Mouse (Mus musculus) gonadal fat pad, adult 2 months (tissue): ENCODE data around the gene Iqch. TPM values are rescaled to one million over a fixed set of nuclear protein-coding genes. Genes with fewer than 3 reads are reported as not detected.

Source experiments
- DNase-seq: peaks from one replicate; pipeline ENCODE4 v3.0.0-alpha.2; 2012; ENCODE audit warnings: low read depth
- polyA plus RNA-seq: library from polyadenylated mRNA; depleted of rRNA; stranded (reverse); fragments of >200 nt; gene quantifications from 2 replicates; pipeline ENCODE4 v1.2.3, GENCODE M21; 2012

The Iqch gene
- polyA plus RNA-seq, 1 experiment: 0.14 TPM

DNA sequence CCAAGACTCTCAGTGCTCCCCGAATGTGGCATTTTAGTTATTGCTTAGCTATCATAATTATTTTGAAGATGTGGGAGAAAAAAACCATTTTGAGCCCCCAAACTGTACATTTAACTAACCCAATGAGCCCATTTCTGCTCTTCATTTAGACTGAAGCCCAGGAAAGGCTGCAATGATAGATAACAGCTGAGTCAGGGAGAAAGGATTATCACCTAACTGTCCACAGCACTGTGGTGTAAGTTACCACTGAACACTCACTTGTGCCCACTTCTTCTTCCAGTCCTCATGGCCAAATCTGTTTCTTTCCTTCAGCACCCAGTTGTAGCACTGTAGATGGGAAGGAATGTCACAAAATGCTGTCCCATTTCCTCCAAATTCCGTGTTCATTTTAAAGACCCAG lies 106.5 kb downstream of the Iqch start:
- no peak for DNase-seq

DNA sequence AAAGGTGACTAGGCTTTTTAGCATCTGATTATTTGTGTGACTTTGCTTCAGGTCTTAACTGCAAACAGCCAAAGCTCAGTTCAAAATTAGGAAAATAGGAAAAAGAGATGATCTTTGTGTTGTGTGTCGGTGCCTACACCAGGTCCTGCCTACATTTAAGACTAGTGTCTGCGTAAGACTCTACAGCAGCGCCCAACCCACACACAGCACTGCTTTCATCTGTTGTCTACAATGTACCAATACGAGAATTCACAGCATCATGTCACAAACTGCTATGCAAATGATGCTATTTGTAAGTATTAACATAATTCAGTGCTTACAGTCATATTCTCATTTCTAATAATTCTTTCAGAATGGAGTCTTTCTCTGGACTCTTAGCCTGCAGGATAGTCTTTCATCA lies 108.5 kb downstream of the Iqch start:
- DNase-seq: no peak

DNA sequence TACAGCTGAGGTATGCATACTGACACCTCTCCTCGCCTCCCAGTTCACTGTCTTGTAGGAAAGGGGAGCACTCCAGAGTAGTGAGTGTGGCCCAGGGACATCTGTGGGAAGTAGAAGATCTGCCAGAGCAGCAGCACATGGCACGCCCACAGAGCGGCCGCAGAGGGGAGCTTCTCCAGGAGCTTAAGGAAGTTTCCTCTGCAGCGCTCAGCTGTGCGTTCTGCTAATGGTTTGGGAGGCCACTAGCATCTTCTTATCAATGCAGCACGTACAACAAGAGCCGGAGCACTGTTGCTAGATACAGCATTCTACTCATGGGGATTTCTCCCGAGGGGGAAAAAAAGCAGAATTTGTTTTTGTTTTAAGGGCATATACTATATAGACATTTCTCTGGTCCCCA lies 110.0 kb downstream of the Iqch start:
- DNase-seq: no peak

DNA sequence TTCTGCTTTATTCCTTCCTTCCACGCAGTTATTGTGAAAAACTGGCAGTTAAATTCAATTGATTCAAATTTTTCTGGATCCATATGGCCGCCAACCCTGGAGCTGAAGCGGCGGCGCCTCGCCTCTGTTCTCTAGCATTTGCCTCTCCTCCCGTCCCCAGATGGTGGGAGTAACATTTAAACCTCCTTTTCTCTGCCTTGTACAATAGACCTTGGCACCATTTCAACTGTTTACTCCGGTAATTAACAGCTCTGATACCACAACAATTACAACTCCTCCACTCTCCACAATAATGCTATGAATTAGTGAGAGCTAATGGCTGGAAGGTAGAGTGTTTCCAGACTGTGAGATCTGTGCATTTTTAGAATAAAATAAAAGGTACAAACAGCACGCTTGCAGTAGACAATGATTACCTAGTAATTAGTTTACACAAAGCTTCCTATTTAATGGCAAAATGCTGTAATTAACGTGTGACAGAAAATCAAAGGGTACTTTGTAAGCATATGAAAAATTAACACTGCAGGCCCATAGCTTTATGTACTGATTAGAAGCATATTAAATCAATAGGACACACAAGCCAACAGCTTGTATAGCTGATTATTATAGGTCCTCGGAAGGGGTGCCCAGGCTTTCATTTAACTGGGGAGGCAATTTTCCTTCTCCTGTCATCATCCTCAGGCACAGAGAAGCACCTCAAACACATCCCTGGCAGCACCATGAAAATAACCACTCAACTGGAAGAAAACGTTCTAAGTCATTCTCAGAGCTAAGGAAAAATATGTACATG lies 111.6 kb downstream of the Iqch start:
- DNase-seq: no peak

DNA sequence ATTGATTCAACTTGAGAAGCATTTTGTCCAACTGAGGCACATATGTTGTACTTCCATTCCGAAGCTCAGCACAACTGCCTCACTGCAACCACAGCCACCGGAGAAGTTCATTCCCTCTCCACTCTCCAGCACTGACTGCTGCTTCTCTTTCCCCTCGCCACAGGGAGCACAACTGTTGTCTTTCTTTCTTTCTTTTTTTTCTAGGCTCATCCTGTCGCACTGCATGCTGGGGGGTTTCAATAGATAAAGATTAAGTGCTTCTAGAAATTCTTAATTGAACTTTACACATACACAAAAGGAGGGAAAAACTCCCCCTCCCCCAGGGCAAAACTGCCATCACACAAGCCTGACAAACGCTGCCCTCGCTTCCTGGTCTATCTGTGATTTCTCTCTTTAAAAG lies 113.1 kb downstream of the Iqch start:
- DNase-seq: no peak

DNA sequence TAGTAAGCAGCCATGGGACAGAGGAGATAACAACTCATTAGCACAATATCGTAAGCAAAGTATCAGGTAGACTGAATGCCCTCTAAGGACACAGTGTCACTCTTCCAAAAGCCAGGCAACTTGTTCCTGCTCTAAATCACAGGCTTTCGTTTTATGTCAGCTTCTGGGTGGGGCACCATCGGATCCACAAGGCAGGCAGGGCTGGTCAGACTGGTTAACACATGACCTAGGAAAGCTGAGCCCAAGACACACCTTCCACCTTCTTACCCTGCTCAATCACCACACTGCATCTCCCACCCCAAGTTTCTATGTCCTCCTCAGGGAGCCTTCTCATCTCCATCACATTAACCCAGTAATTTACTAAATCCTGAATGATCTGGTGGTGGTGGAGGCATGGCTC lies 136.7 kb downstream of the Iqch start:
- DNase-seq: no peak

DNA sequence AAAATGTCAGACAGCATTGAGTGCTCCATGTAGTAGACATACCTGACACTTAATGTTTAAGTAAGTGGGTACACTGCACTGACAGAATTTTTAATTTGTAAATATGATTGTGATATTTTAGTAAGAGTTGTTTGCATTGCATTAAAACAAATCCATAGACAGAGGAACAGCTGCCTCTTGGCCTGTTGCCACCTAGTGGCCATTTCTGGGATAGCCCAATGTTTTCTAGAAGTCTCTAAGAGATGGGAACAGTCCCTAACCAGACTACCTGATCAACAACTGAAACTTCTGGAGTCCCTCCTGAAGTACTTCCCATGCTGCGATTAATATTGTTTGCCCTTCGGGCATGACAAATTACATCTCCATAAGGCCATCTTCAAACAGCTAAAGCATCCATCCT lies 140.0 kb downstream of the Iqch start:
- DNase-seq: no peak

DNA sequence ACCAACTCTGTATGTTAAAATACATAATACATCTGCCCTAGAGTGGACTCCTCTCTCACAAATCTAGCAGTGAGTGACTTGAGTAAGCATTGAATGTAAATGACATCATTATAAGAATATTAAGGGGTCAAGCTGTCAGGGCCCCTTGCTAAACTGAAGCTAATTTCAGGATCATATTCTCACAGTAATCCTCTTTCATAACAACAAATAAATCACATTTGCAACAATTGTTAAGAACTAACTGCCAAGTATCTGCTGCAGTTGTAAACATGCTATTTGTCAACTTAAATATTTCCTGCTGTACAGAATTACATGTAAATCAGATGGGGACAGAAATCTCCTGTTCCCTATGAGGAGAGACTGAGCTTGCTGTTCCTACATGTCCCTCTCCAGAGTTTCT lies 145.9 kb downstream of the Iqch start:
- DNase-seq: no peak

DNA sequence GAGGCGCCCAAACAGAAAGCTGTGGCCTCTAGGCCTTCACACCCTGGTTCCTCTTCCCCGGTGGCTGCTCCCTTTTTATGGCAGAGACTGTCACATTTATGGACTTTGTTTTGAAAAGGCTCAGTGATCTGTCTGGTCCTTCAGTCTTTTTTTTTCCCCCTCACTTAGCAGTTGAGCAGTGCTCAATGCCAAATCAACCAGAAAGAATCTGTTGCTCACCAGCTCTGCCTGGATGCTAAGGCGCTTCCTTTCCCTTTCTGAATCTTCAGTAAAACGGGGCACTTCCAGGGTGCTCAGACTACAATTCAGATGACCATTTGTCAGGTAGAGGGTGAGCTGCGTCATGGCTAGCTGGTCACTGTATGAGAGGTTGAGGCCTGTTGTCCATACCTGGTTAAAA lies 148.0 kb downstream of the Iqch start:
- no peak for DNase-seq

DNA sequence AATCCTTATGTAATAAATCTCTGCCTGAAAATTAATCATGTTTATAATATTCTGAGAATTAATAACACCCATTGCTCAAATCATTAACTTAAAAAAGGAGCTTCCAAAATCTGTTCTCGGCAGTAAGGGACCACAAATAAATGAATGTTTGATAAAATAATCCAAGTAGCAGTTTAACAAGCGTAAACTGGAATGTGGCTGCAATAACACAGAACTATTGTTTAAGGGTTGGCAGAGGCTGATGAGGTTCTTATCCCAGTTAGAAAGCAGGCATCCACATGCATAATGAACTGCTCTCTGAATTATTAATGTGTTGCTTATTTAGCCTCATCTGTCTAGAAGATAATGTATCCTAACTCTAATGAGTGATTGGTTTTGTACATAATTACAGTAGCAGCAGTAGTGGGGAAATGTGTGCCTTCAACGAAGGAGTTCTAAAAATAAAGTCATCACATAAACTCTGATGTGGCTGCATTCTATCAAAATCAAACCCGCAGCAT lies 151.7 kb downstream of the Iqch start:
- DNase-seq: no peak

DNA sequence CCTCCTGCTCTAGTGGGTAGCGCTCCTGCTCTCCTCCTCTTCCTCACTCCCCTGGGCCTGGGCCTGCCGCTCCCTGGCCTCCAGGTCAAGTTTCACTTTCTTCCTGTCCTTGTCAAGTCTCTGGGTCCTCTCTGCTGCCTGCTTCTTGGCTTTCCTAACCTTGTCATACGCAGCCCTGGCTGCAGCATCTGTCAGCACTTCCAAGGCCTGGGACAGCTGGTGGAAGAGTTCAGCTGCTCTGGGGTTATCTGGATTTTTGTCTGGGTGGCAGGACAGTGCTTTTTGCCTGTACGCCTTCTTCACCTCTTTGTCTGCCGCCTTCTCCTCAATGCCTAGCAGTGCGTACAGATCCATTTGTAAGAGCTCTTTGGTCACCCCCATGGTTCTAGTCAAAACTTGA lies 158.6 kb downstream of the Iqch start:
- DNase-seq: no peak

DNA sequence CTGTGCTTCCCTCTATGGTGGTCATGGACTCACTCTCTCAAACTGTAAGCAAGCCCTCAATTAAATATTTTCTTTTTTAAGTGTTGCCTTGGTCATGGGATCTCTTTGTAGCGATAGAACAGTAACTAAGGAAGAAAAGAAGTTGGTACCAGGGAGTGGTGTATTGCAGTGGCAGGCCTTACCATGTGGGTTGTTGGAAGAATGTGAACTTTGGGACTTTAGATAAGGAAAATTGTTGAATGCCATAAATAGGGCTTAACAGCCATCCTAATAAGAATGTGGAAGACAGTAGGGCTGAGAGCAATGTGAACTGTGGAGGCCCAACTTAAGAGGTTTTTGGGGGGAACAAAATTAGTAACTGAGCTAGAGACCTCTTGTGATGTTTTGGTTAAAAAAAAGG lies 171.6 kb downstream of the Iqch start:
- no peak for DNase-seq

DNA sequence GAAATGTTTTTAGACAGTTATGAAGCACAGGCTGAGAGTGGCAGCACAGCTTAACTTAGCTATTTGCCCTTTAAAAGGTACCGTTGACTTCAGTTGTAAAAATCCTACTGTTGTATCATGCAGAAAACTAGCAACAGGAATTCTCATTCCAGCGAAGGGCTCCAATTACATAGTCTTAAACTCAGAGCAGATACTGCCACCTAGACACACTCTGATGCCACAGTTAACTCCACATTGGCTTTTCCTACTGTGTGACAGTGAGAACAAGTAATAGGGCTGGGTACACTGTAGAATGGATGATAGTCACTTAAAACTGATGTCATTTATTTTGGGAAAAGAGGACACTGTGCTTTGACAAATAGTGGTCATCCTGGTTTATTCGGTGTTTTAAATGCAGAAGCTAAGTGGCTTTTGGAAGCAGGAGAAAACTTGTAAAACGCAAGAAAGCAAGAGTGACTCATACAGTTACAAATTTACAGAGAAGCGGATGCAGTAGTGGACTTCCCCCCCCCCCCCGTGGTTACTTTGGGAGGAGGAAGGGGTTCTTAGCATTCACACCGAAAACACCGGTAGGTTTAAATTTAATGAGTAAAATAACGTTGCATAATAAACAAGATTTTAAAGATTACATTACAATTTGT lies 181.1 kb downstream of the Iqch start:
- DNase-seq: no peak

DNA sequence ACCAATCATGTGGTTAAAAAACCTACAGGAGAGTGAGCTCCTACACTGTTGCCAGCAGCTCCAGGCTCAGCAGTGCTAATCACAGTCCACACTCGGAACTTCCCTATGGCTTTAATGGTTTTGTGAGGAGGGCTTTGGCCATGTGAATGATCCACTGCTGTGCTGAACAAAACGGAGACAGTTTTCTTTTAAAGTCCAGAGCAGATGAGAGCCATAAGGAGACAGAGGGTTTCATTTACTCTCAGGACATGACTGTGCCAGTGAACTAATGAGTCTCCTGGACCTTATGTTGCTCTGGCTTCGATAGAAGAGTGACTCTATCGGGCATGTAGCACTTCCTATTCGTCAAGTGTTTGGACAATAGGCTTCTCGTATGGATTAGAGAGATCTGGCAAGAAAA lies 181.9 kb downstream of the Iqch start:
- no peak for DNase-seq

DNA sequence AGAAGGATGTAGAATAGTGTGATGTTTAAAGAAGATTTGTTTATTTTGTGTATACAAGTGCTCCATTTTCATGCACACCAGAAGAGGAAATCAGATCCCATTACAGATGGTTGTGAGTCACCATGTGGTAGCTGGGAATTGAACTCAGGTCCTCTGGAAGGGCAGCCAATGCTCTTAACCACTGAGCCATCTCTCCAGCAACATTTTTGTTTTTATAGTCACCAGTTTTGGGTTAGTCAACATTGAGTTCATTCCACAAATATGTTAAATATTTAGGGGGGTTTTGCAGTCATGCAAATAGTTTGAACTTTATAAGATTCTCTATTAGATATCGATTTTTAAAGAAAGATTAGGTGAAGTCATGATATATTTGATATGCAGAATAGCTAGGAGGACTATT lies 202.1 kb downstream of the Iqch start:
- DNase-seq: no peak

DNA sequence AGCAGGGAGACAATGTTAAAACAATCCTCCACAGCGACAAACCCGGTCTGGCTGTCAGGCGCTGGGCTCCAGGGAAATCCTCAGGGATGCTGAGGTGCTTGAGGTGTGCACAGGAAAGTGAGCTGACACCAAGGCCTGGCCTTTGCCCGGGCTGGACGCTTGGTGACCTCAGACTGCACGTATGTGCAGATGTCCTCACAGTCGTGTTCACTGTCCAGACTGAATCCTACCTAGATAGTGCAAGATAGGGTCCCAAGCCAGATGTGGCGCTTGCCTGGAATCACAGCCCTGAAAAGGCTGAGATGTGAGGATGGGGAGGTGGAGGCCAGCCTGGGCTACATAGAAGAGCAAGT lies 202.9 kb downstream of the Iqch start:
- no peak for DNase-seq

DNA sequence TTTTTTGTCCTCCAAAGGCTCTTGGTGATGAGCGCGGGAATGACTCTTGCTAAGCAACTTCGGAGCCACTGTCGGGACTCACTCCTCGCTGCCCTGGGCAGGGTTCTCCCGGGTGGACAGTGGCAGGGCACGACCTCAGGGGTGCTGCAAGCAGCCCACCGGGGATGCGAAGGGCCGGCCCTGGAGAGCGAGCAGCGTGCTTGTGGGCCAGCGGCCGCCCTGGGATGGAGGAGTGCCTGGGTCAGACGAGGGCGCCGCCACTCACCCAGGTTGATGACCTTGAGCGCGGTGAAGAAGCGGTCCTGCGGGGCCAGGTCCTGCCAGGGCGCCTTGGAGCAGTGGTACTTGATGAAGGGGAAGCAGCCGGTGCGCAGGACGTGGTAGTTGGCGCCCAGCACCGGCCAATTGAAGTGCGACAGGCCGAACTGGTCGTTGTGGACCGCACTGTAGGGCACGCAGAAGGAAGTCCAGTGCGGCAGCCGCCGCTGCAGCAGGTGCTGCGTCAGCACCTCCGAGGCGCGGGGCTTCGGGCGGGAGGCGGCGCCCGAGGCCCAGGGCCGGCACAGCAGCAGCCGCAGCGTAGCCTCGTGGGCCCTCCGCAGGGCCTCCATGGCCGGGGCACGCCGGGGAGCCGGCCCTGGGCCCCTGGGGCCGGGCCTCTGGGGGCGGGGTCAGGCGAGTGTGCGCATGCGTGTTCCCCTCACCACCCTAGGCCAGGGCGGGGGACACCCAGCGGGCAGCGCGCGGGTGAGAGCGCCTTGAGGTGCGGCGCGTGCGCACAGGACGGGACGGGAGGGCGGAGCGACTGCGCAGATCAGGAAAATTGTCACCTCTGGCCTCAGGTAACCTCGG lies 203.5 kb downstream of the Iqch start, which contains the start of gene 2300009A05Rik:
2300009A05Rik (minus strand) TSS at position 636 of the 852 bp plus-strand sequence.
- DNase-seq: no peak

DNA sequence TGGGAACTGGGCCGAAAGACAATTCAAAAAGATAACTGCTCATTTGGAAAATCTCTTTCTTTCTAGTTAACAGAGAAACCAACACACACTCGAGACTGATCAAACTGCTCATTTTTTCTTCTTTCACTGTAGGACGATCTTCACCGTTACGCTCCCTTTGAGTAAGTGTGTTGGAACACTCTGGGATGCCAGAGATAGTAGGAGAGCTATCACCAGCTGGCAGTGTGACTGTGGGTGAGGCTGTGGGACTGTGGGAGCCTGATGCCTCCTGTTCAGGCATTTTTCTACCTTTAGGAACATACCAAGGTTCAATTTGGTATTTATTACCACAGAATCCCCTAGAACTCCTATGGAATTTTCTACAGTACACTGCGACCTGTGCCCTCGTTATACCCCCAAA lies 206.7 kb downstream of the Iqch start:
- DNase-seq: no peak

DNA sequence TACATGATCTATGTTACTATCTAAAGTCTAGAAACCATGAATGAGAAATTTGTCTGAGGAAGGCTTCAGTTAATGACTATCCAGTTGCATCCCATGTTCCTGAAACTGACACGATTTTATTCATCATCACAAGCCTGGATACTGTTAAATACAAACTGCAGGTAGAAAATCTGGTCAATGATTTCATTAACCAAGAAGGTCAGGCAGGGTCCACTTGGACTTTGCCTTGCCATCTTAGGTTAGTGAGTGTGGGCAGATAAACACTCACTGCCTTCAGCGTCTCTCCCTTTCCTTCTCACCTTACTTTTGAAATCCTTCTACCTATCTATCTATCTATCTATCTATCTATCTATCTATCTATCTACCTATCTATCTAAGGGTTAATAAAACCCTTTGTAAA lies 211.0 kb downstream of the Iqch start:
- no peak for DNase-seq

DNA sequence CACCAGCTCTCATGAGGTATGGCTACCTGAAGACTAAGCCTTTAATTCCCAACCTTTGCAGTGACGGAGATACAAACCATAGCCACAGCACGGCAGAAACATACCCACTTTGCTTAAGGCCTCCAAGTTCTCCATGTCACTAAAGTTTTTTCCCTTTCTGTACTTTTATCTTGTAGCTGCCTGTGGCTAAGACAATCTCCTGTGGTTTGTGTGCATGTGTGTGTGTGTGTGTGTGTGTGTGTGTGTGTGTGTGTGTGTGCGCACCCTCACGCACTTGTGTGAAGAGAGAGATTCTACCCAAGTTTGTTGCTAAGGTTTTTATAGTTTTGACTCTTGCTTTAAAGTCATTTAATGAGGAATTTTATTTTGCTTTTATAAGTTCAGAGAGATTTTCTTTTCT lies 219.5 kb downstream of the Iqch start:
- no peak for DNase-seq

DNA sequence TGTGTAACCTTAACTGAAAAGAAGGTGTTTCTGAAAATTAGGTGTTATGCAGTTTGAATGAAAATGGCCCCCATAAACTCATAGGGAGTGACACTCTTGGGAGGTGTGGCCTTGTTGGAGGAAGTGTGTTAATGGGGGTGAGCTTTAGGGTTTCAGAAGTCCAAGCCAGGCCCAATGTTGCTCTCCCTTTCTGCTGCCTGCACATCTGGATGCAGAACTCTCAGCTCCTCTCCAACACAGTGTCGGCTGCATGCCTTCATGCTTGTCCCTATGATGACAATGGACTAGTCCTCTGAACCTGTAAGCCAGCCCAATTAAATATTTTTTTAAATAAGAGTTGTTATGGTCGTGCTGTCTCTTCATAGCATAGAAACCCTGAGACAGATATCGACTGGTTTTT lies 222.0 kb downstream of the Iqch start:
- no peak for DNase-seq

DNA sequence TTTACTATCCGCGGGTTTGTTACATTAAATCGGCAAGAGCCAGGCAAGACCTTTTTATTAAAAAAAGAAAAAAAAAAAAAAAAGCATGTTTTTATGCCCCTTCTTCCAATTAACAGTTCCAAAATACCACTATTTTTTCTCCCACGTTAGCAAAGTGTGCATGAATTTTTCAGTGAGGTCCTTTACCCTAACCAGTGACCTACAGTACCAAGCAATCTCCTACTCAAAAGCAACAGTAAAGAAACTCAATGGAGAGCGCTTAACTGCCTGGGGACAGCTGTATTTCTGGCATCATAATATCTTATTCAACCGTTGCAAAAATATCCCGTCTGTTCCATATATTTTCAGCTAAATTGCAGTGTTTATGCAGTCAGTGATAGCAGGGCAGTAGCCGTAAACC lies 224.1 kb downstream of the Iqch start:
- DNase-seq: no peak
